Mouse (Mus musculus): Measurements from ENCODE around the gene Slc18a2.

Slc18a2 gene

DNA sequence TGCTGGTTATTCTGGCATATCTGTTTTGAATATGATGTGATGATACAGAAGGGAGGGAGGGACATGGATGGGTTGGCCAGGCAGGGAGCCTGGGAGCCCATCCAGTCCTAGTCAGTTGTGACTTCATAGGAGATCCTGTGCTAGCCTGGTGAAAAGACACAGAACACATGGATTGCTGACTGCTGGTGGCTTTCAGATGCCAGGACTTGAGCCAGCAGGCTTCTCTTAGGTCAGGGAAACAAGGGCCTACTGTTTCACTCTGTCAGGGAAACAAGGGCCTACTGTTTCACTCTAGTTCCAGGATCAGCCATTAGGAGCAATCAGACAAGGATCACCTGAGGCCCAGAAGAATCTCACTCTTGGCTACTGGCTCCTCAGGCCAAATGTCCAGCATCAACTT, 20.1 kb downstream of the Slc18a2 start:
- no peak for DNase-seq

DNA sequence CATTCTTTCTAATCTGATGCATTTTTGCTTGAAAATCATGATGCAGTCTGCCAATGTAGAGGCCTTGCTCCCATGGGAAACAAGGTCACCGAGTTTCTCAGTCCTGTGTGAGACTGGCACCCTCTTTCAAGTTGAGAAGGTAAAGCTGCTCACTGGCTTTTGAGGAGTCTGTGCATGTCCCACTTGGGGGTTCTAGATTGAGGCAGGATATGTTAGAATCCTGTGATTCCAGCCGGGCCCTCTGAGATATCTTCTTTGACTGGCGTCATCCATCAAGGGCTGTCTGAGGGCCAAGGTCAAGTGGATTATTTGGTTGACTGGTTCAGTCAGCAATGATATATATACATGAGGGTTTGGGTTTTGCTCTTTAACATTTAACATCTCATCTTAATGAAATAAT, 21.3 kb downstream of the Slc18a2 start:
- DNase-seq: no peak

- no peak for DNase-seq
Observed at GRCm38 (mm10) chr19:59289042-59289441, 28.3 kb downstream of the Slc18a2 start.

GRCm38 (mm10) chr19:59289811-59290210, 29.1 kb downstream of the Slc18a2 start:
- no peak for DNase-seq

DNA sequence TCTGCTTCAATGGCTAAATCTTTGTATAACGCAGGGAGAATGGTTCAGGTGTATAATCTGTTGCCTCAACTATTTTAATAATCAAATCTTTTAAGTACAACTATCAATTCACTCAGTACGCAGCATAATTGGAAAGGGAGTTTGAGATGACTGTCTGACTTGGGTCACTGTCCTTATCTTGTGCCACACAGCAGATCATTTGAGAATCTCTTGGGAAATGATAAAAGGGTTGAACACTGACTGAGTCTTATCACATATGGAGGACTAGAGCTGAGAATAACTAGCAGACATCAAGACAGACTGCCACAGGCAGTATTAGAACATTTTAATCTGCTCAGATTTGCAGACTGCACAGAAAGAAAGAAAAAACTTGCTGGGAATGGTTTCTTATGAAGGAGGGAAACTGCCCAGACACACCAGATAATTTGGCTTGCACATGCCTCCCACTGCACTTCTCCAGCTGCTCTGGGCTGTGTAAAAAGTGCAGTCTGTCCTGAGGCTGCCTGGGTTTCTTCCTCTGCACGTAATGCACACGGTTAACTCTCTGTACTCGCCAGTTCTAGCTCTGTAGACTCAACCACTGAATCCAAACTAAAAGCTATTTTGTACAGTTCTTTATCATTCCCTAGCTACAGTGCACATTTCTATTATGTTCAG, 31.6 kb downstream of the Slc18a2 start:
- DNase-seq: no peak

- no peak for DNase-seq
Observed at GRCm38 (mm10) chr19:59315308-59315707, 54.6 kb downstream of the Slc18a2 start.

DNA sequence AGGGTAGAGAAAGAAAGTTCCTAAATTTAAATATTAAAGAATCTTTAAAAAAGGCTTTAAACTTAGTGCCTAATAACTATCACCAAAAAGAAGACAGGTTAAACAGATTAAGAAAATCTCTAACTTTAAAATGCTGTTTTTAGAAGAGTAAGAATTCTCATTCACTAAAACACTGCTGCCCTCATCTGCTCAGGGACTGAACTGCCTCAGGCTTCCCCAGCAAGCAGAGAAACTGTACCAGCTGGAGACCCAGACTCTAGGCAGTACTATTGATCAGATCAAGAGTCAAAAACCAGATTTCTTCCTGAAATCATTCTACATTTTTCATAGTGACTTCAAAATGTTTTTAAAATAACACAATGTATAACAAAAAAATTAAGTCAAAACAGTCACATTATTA, 55.9 kb downstream of the Slc18a2 start:
- DNase-seq: peak; percentile 42

- no peak for DNase-seq
Observed at GRCm38 (mm10) chr19:59321990-59322389, 61.3 kb downstream of the Slc18a2 start, which contains the start of gene Rps12-ps3. Rps12-ps3 (plus strand) TSS chr19:59322290.

DNA sequence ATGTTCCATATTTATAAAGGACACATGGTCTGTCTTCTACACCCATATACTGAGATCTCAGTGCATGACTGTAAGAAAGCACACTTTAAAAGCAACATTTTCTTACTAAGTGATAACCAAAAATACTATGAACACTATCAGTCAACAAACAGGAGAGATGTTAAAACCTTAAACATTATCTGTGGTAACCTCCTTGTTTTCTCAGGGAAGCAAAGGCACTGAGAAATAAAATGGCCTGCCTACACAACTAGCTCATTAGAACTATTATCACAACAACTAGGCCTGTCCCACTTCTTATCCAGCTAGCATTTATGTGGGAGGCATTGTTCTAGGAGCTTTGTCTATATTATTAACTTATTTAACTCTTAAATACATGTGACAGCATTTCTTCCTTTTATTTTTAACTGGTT, 70.1 kb downstream of the Slc18a2 start:
- no peak for DNase-seq

DNA sequence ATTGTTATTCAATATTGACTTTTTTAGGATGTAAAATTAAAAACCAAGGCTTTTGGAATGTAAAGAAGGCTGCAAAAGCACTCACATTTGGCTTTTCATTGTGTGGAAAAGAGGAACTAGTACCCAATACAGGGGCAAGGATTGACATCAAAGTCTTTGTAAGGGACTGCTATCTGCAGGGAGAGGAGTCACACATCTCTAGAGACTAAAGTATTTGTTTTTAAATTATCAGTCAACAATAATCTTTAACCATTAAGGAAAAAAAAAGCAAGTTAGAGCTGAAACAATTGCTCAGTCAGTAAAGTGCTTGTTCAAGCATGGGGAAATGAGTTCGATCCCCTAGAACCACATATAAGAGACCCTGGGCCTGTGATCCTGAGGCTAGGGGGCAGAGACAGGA, 76.0 kb downstream of the Slc18a2 start:
- no peak for DNase-seq

DNA sequence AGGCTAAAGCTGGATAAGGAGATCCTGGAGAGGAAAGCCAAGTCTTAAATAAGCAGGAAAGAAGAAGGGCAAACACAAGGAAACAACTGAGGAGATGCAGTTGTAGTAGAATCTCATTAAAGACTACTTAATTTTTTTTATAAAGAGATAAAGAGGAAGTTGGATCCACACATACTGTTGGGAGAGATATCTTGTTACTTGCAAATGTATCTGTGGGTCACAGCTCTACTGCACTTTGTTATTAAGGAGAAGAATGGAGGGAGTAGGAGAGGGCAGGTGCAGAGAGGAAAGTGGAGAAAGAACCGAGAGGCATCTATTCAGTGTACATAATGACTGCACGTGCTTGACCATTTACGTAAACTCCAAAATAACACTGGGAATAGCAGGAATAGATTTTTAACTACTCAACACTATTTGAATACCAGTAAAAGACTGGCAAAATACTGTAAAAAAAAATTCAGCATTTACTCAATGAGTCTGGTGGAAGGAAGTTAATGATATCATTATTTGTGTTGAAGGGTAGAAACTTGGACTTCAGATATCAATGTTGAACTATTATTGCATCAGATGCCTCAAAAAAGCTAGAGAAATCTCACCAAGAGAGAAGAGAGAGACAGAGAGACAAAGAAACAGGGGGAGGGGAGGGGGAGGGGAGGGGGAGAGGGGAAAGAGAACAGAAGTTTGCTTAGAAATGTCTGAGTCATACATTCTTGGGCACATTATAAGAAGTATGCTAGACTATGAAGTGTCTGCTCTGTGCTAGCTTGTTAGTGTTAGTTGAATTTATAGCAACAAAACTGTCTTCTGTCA, 77.4 kb downstream of the Slc18a2 start:
- no peak for DNase-seq

DNA sequence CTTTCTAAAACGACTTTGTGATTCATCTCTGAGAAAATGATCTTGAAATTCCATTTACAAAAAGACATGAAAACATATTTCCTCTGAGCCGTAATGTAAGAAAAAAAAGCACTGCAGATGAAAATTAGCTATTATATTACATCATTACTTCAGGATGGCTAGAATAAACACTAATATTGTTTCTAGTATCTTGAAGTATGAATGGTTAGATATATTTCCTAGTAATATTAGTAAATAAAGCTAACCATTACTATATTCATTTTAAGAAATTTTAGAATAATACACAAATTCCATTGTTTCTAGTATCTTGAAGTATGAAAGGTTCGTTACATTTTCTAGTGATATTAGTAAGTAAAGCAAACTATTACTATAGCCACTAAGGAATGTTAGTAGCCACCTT, 79.2 kb downstream of the Slc18a2 start:
- no peak for DNase-seq

GRCm38 (mm10) chr19:59342964-59343363, 82.3 kb downstream of the Slc18a2 start:
- no peak for DNase-seq

DNA sequence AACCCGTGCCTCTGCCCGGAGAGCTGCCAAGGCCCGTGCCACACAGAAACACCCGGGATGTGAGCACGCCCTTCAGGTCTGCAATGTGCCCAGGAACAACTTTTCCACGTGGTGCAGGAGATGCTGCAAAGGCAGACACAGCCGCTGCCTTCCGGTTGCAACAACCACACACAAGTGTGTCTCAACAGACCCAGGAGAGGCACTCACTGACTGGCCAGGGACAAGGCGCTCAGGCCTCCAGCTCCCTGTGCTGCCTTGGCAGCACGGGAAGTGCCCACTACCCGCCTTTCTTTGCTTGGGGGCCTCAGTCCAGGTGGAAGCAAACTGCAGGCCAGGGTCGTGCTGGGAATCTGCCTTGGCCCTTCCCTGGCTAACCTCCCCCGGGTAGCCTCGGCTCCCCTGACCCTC, 83.6 kb downstream of the Slc18a2 start:
- peak; percentile 11 for DNase-seq

DNA sequence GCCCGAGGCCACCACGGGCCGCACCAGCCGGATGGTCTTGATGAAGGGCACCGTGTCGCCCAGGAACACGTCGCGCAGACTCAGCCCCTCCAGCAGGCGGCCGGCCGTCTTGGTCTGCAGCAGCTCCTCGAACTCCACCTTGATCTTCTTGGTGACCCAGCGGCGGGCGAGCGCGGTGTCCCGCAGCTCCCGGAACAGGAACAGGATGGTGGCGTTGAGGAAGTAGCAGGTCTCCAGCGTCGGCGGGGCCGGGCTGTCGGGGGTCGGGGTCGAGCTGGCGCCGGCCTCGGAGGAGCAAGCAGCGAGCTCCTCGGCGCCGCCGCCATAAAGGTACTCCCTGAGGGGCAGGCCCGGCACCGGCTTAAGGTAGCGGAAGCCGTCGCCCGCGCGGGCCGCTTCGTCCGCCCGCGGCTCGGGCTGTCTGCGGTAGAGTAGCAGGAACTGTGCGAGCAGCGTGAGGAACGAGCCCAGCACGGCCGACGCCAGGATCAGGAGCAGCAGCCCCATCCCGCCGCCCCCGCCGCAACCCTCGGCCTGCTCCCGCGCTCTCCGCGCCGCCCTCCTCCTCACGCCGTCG, 84.5 kb downstream of the Slc18a2 start:
- DNase-seq: no peak

Measured in right cerebral cortex, postnatal 14 days (tissue).